Mouse (Mus musculus) lung, postnatal 0 days (tissue): ENCODE data around the gene Olfr47. TPM values are rescaled to one million over a fixed set of nuclear protein-coding genes. Genes with fewer than 3 reads are reported as not detected.

Experiments
- ATAC-seq: fragments of 200-750 bp; cut with Nextera tagmentation; 2 replicates; pipeline ENCODE4 v1.8.0; 2017; ENCODE audit warnings: moderate library complexity
- DNase-seq: peaks from one replicate; pipeline ENCODE4 v3.0.0-alpha.2; 2016; ENCODE audit warnings: low spot score
- H3K27ac ChIP-seq: fragments of 300-500 bp; sonication (generic); 2 replicates; pipeline ENCODE4 v1.5.1; 2014; ENCODE audit warnings: antibody characterized with exemption, mild to moderate bottlenecking, low read length, mixed read lengths
- H3K27me3 ChIP-seq: fragments of 300-500 bp; sonication (generic); replicated peaks from 2 replicates; pipeline ENCODE4 v1.6.1; 2014; ENCODE audit warnings: low read length, mixed read lengths; ENCODE audit not compliant: insufficient read depth
- H3K36me3 ChIP-seq: fragments of 300-500 bp; sonication (generic); 2 replicates; pipeline ENCODE4 v1.6.1; 2014; ENCODE audit warnings: low read length, mixed read lengths; ENCODE audit not compliant: insufficient read depth
- H3K4me1 ChIP-seq: fragments of 300-500 bp; sonication (generic); 2 replicates; pipeline ENCODE4 v1.6.1; 2014; ENCODE audit warnings: antibody characterized with exemption, low read depth, low read length, mixed read lengths; ENCODE audit not compliant: insufficient read depth
- H3K4me2 ChIP-seq: fragments of 300-500 bp; sonication (generic); replicated peaks from 2 replicates; pipeline ENCODE4 v1.6.1; 2014; ENCODE audit warnings: low read depth, mild to moderate bottlenecking, low read length, moderate library complexity, mixed read lengths
- H3K4me3 ChIP-seq: fragments of 300-500 bp; sonication (generic); 2 replicates; pipeline ENCODE4 v1.5.1; 2014; ENCODE audit warnings: low read depth, low read length
- H3K9ac ChIP-seq: fragments of 300-500 bp; sonication (generic); replicated peaks from 2 replicates; pipeline ENCODE4 v1.6.1; 2014; ENCODE audit warnings: low read depth, mild to moderate bottlenecking
- H3K9me3 ChIP-seq: fragments of 300-500 bp; sonication (generic); 2 replicates; pipeline ENCODE4 v1.6.1; 2016; ENCODE audit warnings: low read length, mixed read lengths
- CTCF ChIP-seq: IDR thresholded peaks from 2 replicates; pipeline ENCODE4 v1.5.1; 2016; ENCODE audit warnings: antibody characterized with exemption, mild to moderate bottlenecking
- EP300 ChIP-seq: IDR thresholded peaks from 2 replicates; pipeline ENCODE4 v1.6.1; 2016; ENCODE audit warnings: antibody characterized with exemption, mild to moderate bottlenecking, control low read depth
- WGBS: fragments of 180-500 bp; shearing (Covaris S2); extraction: QIAGEN DNeasy Blood & Tissue Kit; methylation state at CpG from one replicate; pipeline ENCODE4 v1.1.7; 2014; 5-methylcytosine and 5-hydroxymethylcytosine counted together
- polyA plus RNA-seq: library from polyadenylated mRNA; unstranded; fragments of >200 nt; fragmentation: Nextera tagmentation; extraction: Ambion mirVana; gene quantifications from 2 replicates; pipeline ENCODE4 v1.2.1, GENCODE M21; 2015

Olfr47 gene
- polyA plus RNA-seq, 1 experiment from 2014 or later: not detected

DNA sequence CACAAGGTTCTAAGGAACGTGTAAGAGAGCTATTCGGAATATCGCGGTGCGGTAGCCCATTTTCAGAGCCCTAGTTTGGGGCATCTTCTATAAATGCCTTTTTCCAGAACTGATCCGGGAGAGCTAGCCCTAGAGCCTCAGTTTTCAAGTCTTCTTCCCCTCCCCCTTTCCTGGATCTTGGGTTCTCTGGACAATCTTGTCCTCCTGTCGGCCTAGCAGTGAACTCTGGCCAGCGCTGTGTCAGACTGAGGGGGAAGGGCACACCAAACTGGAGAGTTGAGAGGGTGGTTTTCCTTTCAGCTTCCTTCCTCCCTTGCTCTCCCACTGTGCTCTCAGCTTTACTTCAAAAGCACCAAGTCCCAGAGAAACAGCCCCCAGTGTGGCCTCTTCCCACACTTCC lies 35.0 kb downstream of the Olfr47 start:
- Histone ChIP-seq H3K9ac (peak overlapping the region; percentile 88), H3K27ac (peak overlapping the region; percentile 91), H3K4me3 (peak overlapping the region; percentile 92), H3K27me3 (no peaks in the 10 kb centered on the region), H3K4me1 (peaks cover 9% of the 10 kb centered on the region; the same call in 1 of the 2 replicates), H3K4me2 (peak overlapping the region; percentile 81), H3K36me3 (no peaks in the 10 kb centered on the region), H3K9me3 (no peaks in the 10 kb centered on the region)
- ATAC-seq (peak; percentile 56), DNase-seq (peak; percentile 72)
- TF ChIP-seq CTCF (peak; percentile 53), EP300 (no peak)
- 2% methylated on average over 7 of the region's 8 CpGs for WGBS

GRCm38 (mm10) chr6:43272597-43272996 lies 41.3 kb downstream of the Olfr47 start:
- H3K9ac ChIP-seq: no peak overlapping the region
- ATAC-seq (peak; percentile 81), DNase-seq (peak; percentile 63)
- H3K27ac ChIP-seq: peak overlapping the region; percentile 71
- H3K4me1 ChIP-seq: peaks cover 3% of the 10 kb centered on the region; the same call in 1 of the 2 replicates
- H3K36me3 ChIP-seq: peaks cover 19% of the 10 kb centered on the region
- TF ChIP-seq EP300: 0 out of 2 replicates have a peak, but pooled peaks have one; percentile 41
- no peak for TF ChIP-seq CTCF
- no peak overlapping the region for H3K4me3 ChIP-seq
- no peak overlapping the region for H3K4me2 ChIP-seq
- no peaks in the 10 kb centered on the region for H3K9me3 ChIP-seq
- H3K27me3 ChIP-seq: no peaks in the 10 kb centered on the region

DNA sequence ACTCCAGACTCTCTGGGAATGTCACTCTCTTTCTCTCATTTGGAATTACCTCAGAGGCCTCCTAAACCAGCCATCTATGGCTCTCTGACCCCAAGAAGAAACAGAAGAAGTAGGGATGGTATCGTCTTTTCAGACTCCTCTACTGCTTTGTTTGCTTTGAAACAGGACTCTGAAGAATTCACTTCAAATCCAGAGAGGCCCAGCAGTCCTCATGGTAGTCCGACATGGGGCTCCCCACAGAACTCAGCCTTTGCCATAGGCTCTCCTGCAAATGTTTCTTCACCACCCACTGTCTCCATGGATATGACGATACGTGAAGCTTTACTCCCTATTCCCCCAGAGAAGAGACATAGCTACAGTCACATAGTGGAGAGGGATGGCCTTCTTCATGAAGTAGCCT lies 42.8 kb downstream of the Olfr47 start:
- no peak overlapping the region for H3K9ac ChIP-seq
- DNase-seq (no peak), ATAC-seq (no peak)
- TF ChIP-seq CTCF: no peak
- no peak for TF ChIP-seq EP300
- H3K27me3 ChIP-seq: no peaks in the 10 kb centered on the region
- no peak overlapping the region for H3K4me3 ChIP-seq
- H3K4me1 ChIP-seq: peaks cover 3% of the 10 kb centered on the region; the same call in 1 of the 2 replicates
- WGBS: 69% methylated on average over 4 of the region's 4 CpGs
- H3K9me3 ChIP-seq: no peaks in the 10 kb centered on the region
- 0 out of 2 replicates have a peak overlapping the region, but pooled peaks have one; percentile 71 for H3K27ac ChIP-seq
- H3K4me2 ChIP-seq: no peak overlapping the region
- H3K36me3 ChIP-seq: peaks cover 21% of the 10 kb centered on the region

GRCm38 (mm10) chr6:43278247-43278646 lies 46.9 kb downstream of the Olfr47 start:
- 0 out of 2 replicates have a peak, but pooled peaks have one; percentile 28 for ATAC-seq
- TF ChIP-seq CTCF (peak; percentile 74), EP300 (no peak)
- Histone ChIP-seq H3K27me3 (no peaks in the 10 kb centered on the region), H3K4me1 (no peaks in the 10 kb centered on the region), H3K27ac (no peak overlapping the region), H3K9me3 (no peaks in the 10 kb centered on the region), H3K4me3 (no peak overlapping the region), H3K9ac (no peak overlapping the region), H3K36me3 (peaks cover 43% of the 10 kb centered on the region), H3K4me2 (no peak overlapping the region)
- DNase-seq: peak; percentile 71

- Histone ChIP-seq H3K9ac (no peak overlapping the region), H3K9me3 (no peaks in the 10 kb centered on the region), H3K36me3 (peaks cover 47% of the 10 kb centered on the region), H3K27me3 (no peaks in the 10 kb centered on the region), H3K27ac (no peak overlapping the region), H3K4me2 (no peak overlapping the region), H3K4me1 (no peaks in the 10 kb centered on the region), H3K4me3 (no peak overlapping the region)
- no peak for DNase-seq
- no peak for TF ChIP-seq EP300
- TF ChIP-seq CTCF: no peak
- 85% methylated on average over 5 of the region's 5 CpGs for WGBS
- no peak for ATAC-seq
Measured at GRCm38 (mm10) chr6:43280481-43280880, 49.2 kb downstream of the Olfr47 start.

Other genes with a start within 250 kb of the Olfr47 start
- gene Olfr441, start 125.2 kb upstream of the Olfr47 start, polyA plus RNA-seq: not detected in 2 replicates
- not detected in 2 replicates for gene Olfr237-ps1, start 85.0 kb upstream of the Olfr47 start, polyA plus RNA-seq
- gene Olfr437, start 68.2 kb upstream of the Olfr47 start, polyA plus RNA-seq: not detected in 2 replicates
- not detected in 2 replicates for gene Olfr13, start 59.4 kb upstream of the Olfr47 start, polyA plus RNA-seq
- not detected in 2 replicates for gene Olfr435, start 34.4 kb upstream of the Olfr47 start, polyA plus RNA-seq
- gene Olfr434, start 18.5 kb upstream of the Olfr47 start, polyA plus RNA-seq: not detected in 2 replicates
- gene Arhgef5, start 34.1 kb downstream of the Olfr47 start, polyA plus RNA-seq: 13.2 and 16.3 TPM in 2 replicates
- gene Nobox, start 78.0 kb downstream of the Olfr47 start, polyA plus RNA-seq: not detected in 2 replicates